Mouse (Mus musculus) heart, embryonic 12.5 days (tissue): ENCODE measurements around the gene Gm20388. TPM values are rescaled to one million over a fixed set of nuclear protein-coding genes. Genes with fewer than 3 reads are reported as not detected.

Source experiments
- ATAC-seq: fragments of 200-750 bp; cut with Nextera tagmentation; 2 replicates; pipeline ENCODE4 v1.8.0; 2017; ENCODE audit warnings: moderate TSS enrichment, moderate library complexity; ENCODE audit not compliant: insufficient number of reproducible peaks, low FRiP score
- H3K27ac ChIP-seq: fragments of 300-500 bp; sonication (generic); 2 replicates; pipeline ENCODE4 v1.5.1; 2016; ENCODE audit warnings: mild to moderate bottlenecking, moderate library complexity; ENCODE audit not compliant: poor library complexity, severe bottlenecking
- H3K27me3 ChIP-seq: fragments of 300-500 bp; sonication (generic); replicated peaks from 2 replicates; pipeline ENCODE4 v1.6.1; 2016; ENCODE audit warnings: mild to moderate bottlenecking, moderate library complexity
- H3K36me3 ChIP-seq: fragments of 300-500 bp; sonication (generic); 2 replicates; pipeline ENCODE4 v1.6.1; 2016; ENCODE audit warnings: mild to moderate bottlenecking, moderate library complexity
- H3K4me1 ChIP-seq: fragments of 300-500 bp; sonication (generic); replicated peaks from 2 replicates; pipeline ENCODE4 v1.6.1; 2016; ENCODE audit warnings: mild to moderate bottlenecking
- H3K4me2 ChIP-seq: fragments of 300-500 bp; sonication (generic); 2 replicates; pipeline ENCODE4 v1.6.1; 2016; ENCODE audit warnings: mild to moderate bottlenecking, moderate library complexity
- H3K4me3 ChIP-seq: fragments of 300-500 bp; sonication (generic); 2 replicates; pipeline ENCODE4 v1.5.1; 2016; ENCODE audit warnings: mild to moderate bottlenecking
- H3K9ac ChIP-seq: fragments of 300-500 bp; sonication (generic); 2 replicates; pipeline ENCODE4 v1.6.1; 2016; ENCODE audit warnings: mild to moderate bottlenecking, moderate library complexity
- H3K9me3 ChIP-seq: fragments of 300-500 bp; sonication (generic); replicated peaks from 2 replicates; pipeline ENCODE4 v1.6.1; 2016; ENCODE audit warnings: mild to moderate bottlenecking, moderate library complexity
- WGBS: fragments of 180-500 bp; shearing (Covaris S2); methylation state at CpG from one replicate; pipeline ENCODE4 v1.1.7; 2016; 5-methylcytosine and 5-hydroxymethylcytosine counted together
- polyA plus RNA-seq: library from polyadenylated mRNA; unstranded; fragments of >200 nt; fragmentation: Nextera tagmentation; extraction: Ambion mirVana; gene quantifications from 2 replicates; pipeline ENCODE4 v1.2.1, GENCODE M21; 2016

Gm20388 gene
- polyA plus RNA-seq, 1 experiment from 2014 or later, result not detected

DNA sequence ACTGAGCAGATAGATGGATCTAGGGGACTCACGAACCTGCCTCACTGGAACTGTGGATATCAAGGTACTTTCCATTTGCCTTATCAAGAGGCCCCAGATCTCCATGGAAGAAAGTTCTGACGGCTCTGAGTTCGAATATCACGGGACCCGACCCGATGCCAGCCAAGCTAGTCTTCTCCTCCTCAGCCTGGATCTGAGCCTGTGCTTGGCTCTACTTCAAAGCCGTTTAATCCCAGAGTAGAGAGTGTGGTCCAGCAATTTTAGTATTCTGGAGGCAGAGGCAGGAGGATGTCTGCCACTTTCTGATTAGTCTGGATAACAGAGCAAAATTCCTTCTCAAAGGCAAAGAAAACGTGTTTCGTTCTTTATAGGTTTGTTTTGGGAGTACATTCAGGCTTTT is 1024.0 kb downstream of the Gm20388 start:
- Histone ChIP-seq H3K27me3 (peaks cover 88% of the 10 kb centered on the region), H3K27ac (no peak overlapping the region)
- 83% methylated on average over 9 of the region's 9 CpGs for WGBS

GRCm38 (mm10) chr8:120936685-120937084 is 1026.0 kb downstream of the Gm20388 start:
- no peak overlapping the region for H3K4me3 ChIP-seq
- WGBS, result 54% methylated on average over 10 of the region's 10 CpGs
- H3K9me3 ChIP-seq, result no peaks in the 10 kb centered on the region
- ATAC-seq, result no peak
- H3K36me3 ChIP-seq, result no peaks in the 10 kb centered on the region
- peaks cover 75% of the 10 kb centered on the region for H3K27me3 ChIP-seq
- no peak overlapping the region for H3K9ac ChIP-seq
- no peak overlapping the region for H3K27ac ChIP-seq
- no peak overlapping the region for H3K4me2 ChIP-seq
- peaks cover 7% of the 10 kb centered on the region for H3K4me1 ChIP-seq

More for the DNA sequence above, 1024.0 kb downstream of the Gm20388 start:
- no peaks in the 10 kb centered on the region for H3K36me3 ChIP-seq
- H3K4me2 ChIP-seq, result no peak overlapping the region
- no peak overlapping the region for H3K9ac ChIP-seq
- H3K9me3 ChIP-seq, result no peaks in the 10 kb centered on the region
- no peak overlapping the region for H3K4me3 ChIP-seq
- no peak for ATAC-seq
- H3K4me1 ChIP-seq, result no peaks in the 10 kb centered on the region

DNA sequence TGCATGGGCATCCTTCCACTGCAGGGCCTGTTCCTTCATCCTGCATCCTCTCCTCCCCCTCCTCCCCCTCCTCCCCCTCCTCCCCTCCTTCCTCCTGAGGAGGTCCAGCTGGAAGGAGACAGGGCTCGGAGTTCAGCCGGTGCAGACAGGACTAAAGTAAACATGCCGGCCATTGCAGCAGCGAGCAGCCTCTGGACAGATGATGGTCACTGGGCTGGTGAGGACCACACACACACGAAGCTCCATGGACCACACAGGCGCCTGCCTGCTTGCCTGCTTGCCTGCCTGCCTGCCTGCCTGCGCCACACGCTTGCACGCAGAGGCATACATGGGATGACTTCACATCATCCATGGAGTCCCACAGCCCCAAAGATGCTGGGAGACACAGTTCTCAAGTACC is 1026.8 kb downstream of the Gm20388 start:
- H3K4me1 ChIP-seq, result peaks cover 7% of the 10 kb centered on the region

DNA sequence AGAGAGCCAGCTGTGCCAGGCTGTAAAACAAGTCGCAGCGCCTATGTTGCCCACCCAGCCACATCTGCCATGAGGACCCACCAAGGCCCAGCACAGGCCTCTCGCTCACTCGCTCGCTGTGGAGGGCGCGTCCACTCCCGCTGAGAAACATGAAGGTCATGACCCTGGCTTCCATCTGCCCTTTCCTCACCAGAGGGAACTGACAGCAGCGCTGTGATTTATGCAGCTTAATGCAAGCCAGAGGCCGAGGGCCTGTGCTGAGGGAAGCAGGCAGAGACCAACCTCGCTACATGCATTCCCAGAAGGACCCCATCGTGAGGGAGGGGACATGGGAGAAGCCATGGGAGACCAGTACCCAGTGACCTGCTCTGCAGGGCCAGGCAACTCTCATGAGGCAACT is 1029.6 kb downstream of the Gm20388 start:
- Histone ChIP-seq H3K9ac (no peak overlapping the region), H3K4me1 (peaks cover 9% of the 10 kb centered on the region), H3K4me3 (no peak overlapping the region), H3K9me3 (no peaks in the 10 kb centered on the region), H3K36me3 (no peaks in the 10 kb centered on the region), H3K27me3 (peaks cover 56% of the 10 kb centered on the region), H3K27ac (no peak overlapping the region), H3K4me2 (no peak overlapping the region)
- WGBS, result 36% methylated on average over 12 of the region's 12 CpGs
- ATAC-seq, result no peak

More for the DNA sequence above, 1026.8 kb downstream of the Gm20388 start:
- Histone ChIP-seq H3K27ac (no peak overlapping the region), H3K9me3 (no peaks in the 10 kb centered on the region), H3K9ac (no peak overlapping the region), H3K4me3 (no peak overlapping the region), H3K36me3 (no peaks in the 10 kb centered on the region), H3K4me2 (no peak overlapping the region), H3K27me3 (peaks cover 73% of the 10 kb centered on the region)
- 48% methylated on average over 7 of the region's 9 CpGs for WGBS
- no peak for ATAC-seq

GRCm38 (mm10) chr8:120947240-120947639 is 1036.6 kb downstream of the Gm20388 start:
- Histone ChIP-seq H3K27ac (no peak overlapping the region), H3K27me3 (peaks cover 36% of the 10 kb centered on the region), H3K36me3 (no peaks in the 10 kb centered on the region), H3K4me2 (no peak overlapping the region), H3K9me3 (no peaks in the 10 kb centered on the region), H3K4me3 (no peak overlapping the region), H3K4me1 (peaks cover 22% of the 10 kb centered on the region), H3K9ac (no peak overlapping the region)
- ATAC-seq, result no peak
- WGBS, result 42% methylated on average over 10 of the region's 10 CpGs

DNA sequence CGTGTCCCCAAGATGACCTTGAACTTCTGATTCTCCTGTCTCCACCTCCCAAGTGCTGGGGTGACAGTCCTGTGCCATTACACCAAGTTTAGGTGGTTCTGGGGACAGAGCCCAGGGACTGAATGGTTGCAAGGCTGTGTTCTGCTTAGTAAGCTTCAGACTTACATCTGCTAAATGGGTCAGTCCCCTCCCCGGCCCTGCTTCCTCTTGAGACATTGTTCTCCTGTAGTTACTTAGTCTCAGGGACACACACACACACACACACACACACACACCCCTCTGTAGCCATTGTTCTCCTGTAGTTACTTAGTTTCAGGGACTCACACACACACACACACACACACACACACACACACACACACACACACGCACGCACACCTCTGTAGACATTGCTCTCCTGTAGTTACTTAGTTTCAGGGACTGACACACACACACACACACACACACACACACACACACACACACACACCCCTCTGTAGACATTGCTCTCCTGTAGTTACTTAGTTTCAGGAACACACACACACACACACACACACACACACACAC is 1037.5 kb downstream of the Gm20388 start:
- peaks cover 22% of the 10 kb centered on the region for H3K4me1 ChIP-seq
- no peak overlapping the region for H3K9ac ChIP-seq
- H3K9me3 ChIP-seq, result no peaks in the 10 kb centered on the region
- H3K4me3 ChIP-seq, result no peak overlapping the region
- ATAC-seq, result no peak
- 79% methylated on average over 4 of the region's 4 CpGs for WGBS
- peak overlapping the region; percentile 17; the same call in 1 of the 2 replicates for H3K4me2 ChIP-seq
- H3K27me3 ChIP-seq, result peaks cover 33% of the 10 kb centered on the region
- H3K27ac ChIP-seq, result no peak overlapping the region
- no peaks in the 10 kb centered on the region for H3K36me3 ChIP-seq

- no peak overlapping the region for H3K27ac ChIP-seq
- ATAC-seq, result no peak
- peaks cover 33% of the 10 kb centered on the region for H3K27me3 ChIP-seq
- no peaks in the 10 kb centered on the region for H3K36me3 ChIP-seq
- no peak overlapping the region for H3K4me3 ChIP-seq
- WGBS, result 43% methylated on average over 25 of the region's 25 CpGs
- H3K9me3 ChIP-seq, result no peaks in the 10 kb centered on the region
- H3K4me2 ChIP-seq, result peak overlapping the region; percentile 37
- no peak overlapping the region for H3K9ac ChIP-seq
- peaks cover 20% of the 10 kb centered on the region for H3K4me1 ChIP-seq
These were observed 1038.2 kb downstream of the Gm20388 start for GRCm38 (mm10) chr8:120948620-120949491.

DNA sequence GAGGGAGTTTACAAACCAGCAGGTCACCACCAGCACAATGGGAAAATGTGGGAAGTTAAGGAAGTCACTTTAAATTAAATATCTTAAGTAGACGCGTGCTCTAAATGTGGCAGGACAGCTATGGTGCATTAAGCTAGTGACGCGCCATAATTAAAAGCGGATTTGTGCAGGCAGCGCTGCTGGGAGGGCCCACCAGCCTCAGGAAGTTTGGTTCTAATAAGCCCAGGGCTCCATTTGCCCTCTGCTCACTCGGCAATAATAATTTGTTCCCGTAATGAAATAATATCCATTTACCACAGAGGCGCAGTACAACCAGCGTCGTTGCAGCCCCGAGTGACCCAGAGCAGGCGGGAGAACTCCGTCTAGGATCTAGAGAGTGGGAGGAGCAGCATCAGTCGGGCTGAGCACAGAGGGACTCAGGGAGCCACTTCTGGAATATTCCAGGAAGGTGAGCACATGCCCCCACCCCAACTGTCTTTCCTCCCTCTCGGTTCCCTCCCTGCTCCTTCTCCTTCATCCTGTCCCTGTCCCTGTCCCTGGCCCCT is 1040.1 kb downstream of the Gm20388 start:
- Histone ChIP-seq H3K4me2 (no peak overlapping the region), H3K27me3 (peaks cover 31% of the 10 kb centered on the region), H3K27ac (no peak overlapping the region), H3K9me3 (no peaks in the 10 kb centered on the region), H3K4me3 (no peak overlapping the region), H3K9ac (no peak overlapping the region), H3K4me1 (peaks cover 20% of the 10 kb centered on the region), H3K36me3 (no peaks in the 10 kb centered on the region)
- WGBS, result 67% methylated on average over 16 of the region's 16 CpGs
- ATAC-seq, result no peak

GRCm38 (mm10) chr8:120959470-120959891 is 1048.8 kb downstream of the Gm20388 start:
- Histone ChIP-seq H3K27ac (no peak overlapping the region), H3K36me3 (no peaks in the 10 kb centered on the region), H3K4me3 (no peak overlapping the region), H3K27me3 (peaks cover 72% of the 10 kb centered on the region), H3K4me2 (no peak overlapping the region), H3K9me3 (no peaks in the 10 kb centered on the region; the same call in 1 of the 2 replicates), H3K9ac (no peak overlapping the region), H3K4me1 (no peaks in the 10 kb centered on the region)
- 61% methylated on average over 8 of the region's 8 CpGs for WGBS
- ATAC-seq, result no peak

DNA sequence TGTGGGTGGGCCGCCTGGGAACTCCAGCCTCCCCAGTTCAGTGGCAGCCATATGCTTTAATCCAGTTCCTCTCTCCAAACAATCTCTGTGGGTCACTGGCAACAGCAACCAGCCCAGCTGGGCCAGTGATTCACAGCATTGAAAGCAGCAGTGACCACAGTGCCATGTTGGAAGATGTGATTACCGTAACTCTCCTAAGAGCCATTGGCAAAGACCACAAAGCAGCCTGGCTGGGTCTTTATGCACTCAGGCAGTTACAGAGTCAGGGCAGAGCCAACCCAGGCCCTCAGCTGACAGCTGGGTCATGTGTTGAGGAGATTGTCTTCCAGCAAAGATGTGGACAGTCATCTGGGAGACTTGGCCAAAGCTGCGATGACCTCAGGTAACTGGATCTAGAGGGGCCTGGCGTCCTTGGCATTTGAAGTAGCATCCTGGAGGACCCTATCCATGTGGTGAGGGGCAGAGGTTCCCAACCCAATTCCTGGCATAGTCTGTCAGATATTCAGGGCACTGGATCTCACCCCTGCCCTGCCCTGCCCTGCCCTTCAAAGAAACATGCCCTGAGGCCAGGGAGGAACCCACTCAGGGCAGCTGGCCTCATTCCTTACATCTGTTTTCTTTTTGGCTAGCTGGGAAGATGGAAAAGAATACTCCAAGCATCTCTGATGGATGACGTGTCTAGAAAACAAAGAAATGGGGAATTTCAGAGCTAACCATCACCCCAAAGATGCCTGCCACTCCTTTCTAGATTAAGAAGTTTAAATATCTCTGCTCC is 1052.2 kb downstream of the Gm20388 start:
- Histone ChIP-seq H3K9ac (no peak overlapping the region), H3K27ac (no peak overlapping the region), H3K36me3 (no peaks in the 10 kb centered on the region), H3K4me1 (no peaks in the 10 kb centered on the region), H3K4me3 (no peak overlapping the region), H3K27me3 (peaks cover 92% of the 10 kb centered on the region), H3K4me2 (no peak overlapping the region), H3K9me3 (no peaks in the 10 kb centered on the region; the same call in 1 of the 2 replicates)
- WGBS, result 84% methylated on average over 5 of the region's 5 CpGs
- no peak for ATAC-seq

- H3K4me2 ChIP-seq, result no peak overlapping the region
- no peak for ATAC-seq
- H3K27me3 ChIP-seq, result peaks cover 84% of the 10 kb centered on the region
- no peak overlapping the region for H3K4me3 ChIP-seq
- no peak overlapping the region for H3K27ac ChIP-seq
- H3K36me3 ChIP-seq, result no peaks in the 10 kb centered on the region
- peaks cover 1% of the 10 kb centered on the region; the same call in 1 of the 2 replicates for H3K4me1 ChIP-seq
- no peak overlapping the region for H3K9ac ChIP-seq
- no peaks in the 10 kb centered on the region; the same call in 1 of the 2 replicates for H3K9me3 ChIP-seq
- WGBS, result 28% methylated on average over 3 of the region's 3 CpGs
These were observed 1055.9 kb downstream of the Gm20388 start for GRCm38 (mm10) chr8:120966557-120966956.
